Mouse (Mus musculus) CH12.LX (cell line): ENCODE data around the gene Itpr1. TPM values are rescaled to one million over a fixed set of nuclear protein-coding genes. Genes with fewer than 3 reads are reported as not detected.

Experiments
- DNase-seq: peaks from one replicate; pipeline ENCODE4 v3.0.0-alpha.2; 2013; ENCODE audit errors: extremely low read depth
- H3K27ac ChIP-seq: 2 replicates; pipeline ENCODE4 v1.5.1; 2012; ENCODE audit warnings: low read depth, mild to moderate bottlenecking, control low read depth, moderate library complexity; ENCODE audit not compliant: insufficient read depth
- H3K27me3 ChIP-seq: replicated peaks from 2 replicates; pipeline ENCODE3; 2012; ENCODE audit warnings: inconsistent platforms
- H3K36me3 ChIP-seq, 2 experiments: replicated peaks in 1 of 2; 2 replicates each; pipeline versions ENCODE3 to v1.6.1; 2012; ENCODE audit warnings: inconsistent platforms in 1 of 2, low read length in 1 of 2, mild to moderate bottlenecking in 1 of 2, mixed read lengths in 1 of 2, moderate library complexity in 1 of 2; ENCODE audit not compliant: control insufficient read depth in 1 of 2, insufficient read depth in 1 of 2
- H3K4me1 ChIP-seq, 2 experiments: 2 replicates each; pipeline ENCODE4 v1.6.1; 2012; ENCODE audit warnings: inconsistent platforms in 1 of 2, moderate library complexity in 1 of 2; ENCODE audit not compliant: insufficient read depth in 2 of 2, control insufficient read depth in 1 of 2
- H3K4me2 ChIP-seq: 2 replicates; pipeline ENCODE4 v1.6.1; 2012; ENCODE audit warnings: low read depth, mild to moderate bottlenecking, control low read depth; ENCODE audit not compliant: poor library complexity, insufficient read depth, severe bottlenecking
- H3K4me3 ChIP-seq, 3 experiments: fragments of 150-350 bp in 1 of 3; sonication (generic) in 1 of 3; replicated peaks in 1 of 3; 2 replicates each; pipeline versions ENCODE3 to v1.5.1; 2011 to 2012; ENCODE audit warnings: low read depth in 2 of 3, low read length in 2 of 3, mild to moderate bottlenecking in 2 of 3, moderate library complexity in 2 of 3, control low read depth in 1 of 3, improper control_type of control experiment in 1 of 3, inconsistent platforms in 1 of 3, mixed read lengths in 1 of 3; ENCODE audit not compliant: poor library complexity in 1 of 3
- H3K79me2 ChIP-seq: replicated peaks from 2 replicates; pipeline ENCODE4 v1.6.1; 2012; ENCODE audit warnings: mild to moderate bottlenecking, moderate library complexity; ENCODE audit not compliant: control insufficient read depth, poor library complexity, insufficient read depth, severe bottlenecking; ENCODE audit errors: extremely low read depth
- H3K9ac ChIP-seq: 2 replicates; pipeline ENCODE4 v1.6.1; 2012; ENCODE audit warnings: low read depth, mild to moderate bottlenecking, control low read depth, moderate library complexity; ENCODE audit not compliant: insufficient read depth
- H3K9me3 ChIP-seq: replicated peaks from 2 replicates; pipeline ENCODE3; 2012; ENCODE audit warnings: low read length, inconsistent platforms, mixed read lengths
- BHLHE40 ChIP-seq: IDR thresholded peaks from 2 replicates; pipeline ENCODE4 v1.6.1; 2011; ENCODE audit warnings: mild to moderate bottlenecking, low read depth, low read length, improper control_type of control experiment
- CHD1 ChIP-seq: IDR thresholded peaks from 2 replicates; pipeline ENCODE4 v1.6.1; 2012; ENCODE audit warnings: low read depth, low read length, improper control_type of control experiment, inconsistent platforms
- CHD2 ChIP-seq: IDR thresholded peaks from 2 replicates; pipeline ENCODE4 v1.6.1; 2011; ENCODE audit warnings: low read length, improper control_type of control experiment
- ELF1 ChIP-seq: IDR thresholded peaks from 2 replicates; pipeline ENCODE4 v1.6.1; 2014; ENCODE audit warnings: low read depth, mild to moderate bottlenecking, inconsistent platforms, low read length, improper control_type of control experiment
- EP300 ChIP-seq: IDR thresholded peaks from 2 replicates; pipeline ENCODE4 v1.6.1; 2011; ENCODE audit warnings: low read length, improper control_type of control experiment
- ETS1 ChIP-seq: conservative IDR thresholded peaks from 2 replicates; pipeline ENCODE4 v1.6.1; 2012; ENCODE audit warnings: low read depth, mild to moderate bottlenecking, inconsistent platforms, low read length, improper control_type of control experiment, moderate library complexity
- IRF4 ChIP-seq: IDR thresholded peaks from 2 replicates; pipeline ENCODE4 v1.6.1; 2014; ENCODE audit warnings: low read depth, mild to moderate bottlenecking, inconsistent platforms, low read length, improper control_type of control experiment
- MAFK ChIP-seq: IDR thresholded peaks from 2 replicates; pipeline ENCODE4 v1.6.1; 2011; ENCODE audit warnings: low read length, improper control_type of control experiment; ENCODE audit not compliant: insufficient replicate concordance
- MAX ChIP-seq: IDR thresholded peaks from 2 replicates; pipeline ENCODE4 v1.6.1; 2011; ENCODE audit warnings: low read length, improper control_type of control experiment
- MEF2A ChIP-seq: IDR thresholded peaks from 2 replicates; pipeline ENCODE4 v1.6.1; 2014; ENCODE audit warnings: low read depth, mild to moderate bottlenecking, inconsistent platforms, low read length, improper control_type of control experiment, borderline replicate concordance
- NRF1 ChIP-seq: IDR thresholded peaks from 2 replicates; pipeline ENCODE4 v1.6.1; 2014; ENCODE audit warnings: low read depth, mild to moderate bottlenecking, inconsistent platforms, low read length, improper control_type of control experiment, moderate library complexity
- PAX5 ChIP-seq: IDR thresholded peaks from 2 replicates; pipeline ENCODE4 v1.6.1; 2012; ENCODE audit warnings: low read length, inconsistent platforms, mixed read lengths
- POLR2A ChIP-seq: IDR thresholded peaks from 2 replicates; pipeline ENCODE4 v1.6.1; 2011; ENCODE audit warnings: low read depth, mild to moderate bottlenecking, improper control_type of control experiment, low read length
- RAD21 ChIP-seq: IDR thresholded peaks from 2 replicates; pipeline ENCODE4 v1.6.1; 2011; ENCODE audit warnings: low read depth, mild to moderate bottlenecking, low read length, improper control_type of control experiment, moderate library complexity
- SMC3 ChIP-seq: IDR thresholded peaks from 2 replicates; pipeline ENCODE4 v1.6.1; 2011; ENCODE audit warnings: low read depth, low read length, improper control_type of control experiment
- TBP ChIP-seq: conservative IDR thresholded peaks from 2 replicates; pipeline ENCODE4 v1.6.1; 2011; ENCODE audit warnings: low read depth, low read length, improper control_type of control experiment
- TCF12 ChIP-seq: IDR thresholded peaks from 2 replicates; pipeline ENCODE4 v1.6.1; 2014; ENCODE audit warnings: low read depth, mild to moderate bottlenecking, inconsistent platforms, low read length, improper control_type of control experiment
- USF2 ChIP-seq: conservative IDR thresholded peaks from 2 replicates; pipeline ENCODE4 v1.6.1; 2011; ENCODE audit warnings: low read depth, low read length, improper control_type of control experiment
- ZC3H11A ChIP-seq: IDR thresholded peaks from 2 replicates; pipeline ENCODE4 v1.6.1; 2012; ENCODE audit warnings: low read depth, mild to moderate bottlenecking, inconsistent platforms, low read length, improper control_type of control experiment
- ZKSCAN1 ChIP-seq: IDR thresholded peaks from 2 replicates; pipeline ENCODE4 v1.6.1; 2012; ENCODE audit warnings: low read depth, inconsistent platforms, low read length, improper control_type of control experiment, borderline replicate concordance
- dilution Hi-C: fragments of 300-500 bp; cut with MboI; formaldehyde crosslinking; loops from 2 replicates; pipeline ENCODE4 v1.14.3; 2020; ENCODE audit warnings: low sequenced_read_pairs; ENCODE audit not compliant: extremely low pct_unique_long_range_greater_than_20kb, extremely low pct_ligation_motif_present
- in situ Hi-C: fragments of 300-500 bp; cut with MboI; formaldehyde crosslinking; loops from 3 replicates; pipeline ENCODE4 v1.14.3; 2019; ENCODE audit warnings: low sequenced_read_pairs, low pct_ligation_motif_present, low pct_unique_long_range_greater_than_20kb, mixed read lengths
- polyA plus RNA-seq: library from polyadenylated mRNA; unstranded; fragments of >175 nt; gene quantifications from 2 replicates; pipeline ENCODE4 v1.2.1, GENCODE M21; 2012; ENCODE audit warnings: low read depth; ENCODE audit not compliant: insufficient read length
- total RNA-seq, 2 experiments: library from RNA; depleted of rRNA; stranded (reverse); fragments of 300-350 nt in 1 of 2; fragments of >200 nt in 1 of 2; gene quantifications; 2 replicates each; pipeline ENCODE4 v1.2.3; 2012 to 2014

Itpr1 gene
- total and polyA plus RNA-seq, 3 experiments: 42.8 to 73.1 (median 53.4) TPM

DNA sequence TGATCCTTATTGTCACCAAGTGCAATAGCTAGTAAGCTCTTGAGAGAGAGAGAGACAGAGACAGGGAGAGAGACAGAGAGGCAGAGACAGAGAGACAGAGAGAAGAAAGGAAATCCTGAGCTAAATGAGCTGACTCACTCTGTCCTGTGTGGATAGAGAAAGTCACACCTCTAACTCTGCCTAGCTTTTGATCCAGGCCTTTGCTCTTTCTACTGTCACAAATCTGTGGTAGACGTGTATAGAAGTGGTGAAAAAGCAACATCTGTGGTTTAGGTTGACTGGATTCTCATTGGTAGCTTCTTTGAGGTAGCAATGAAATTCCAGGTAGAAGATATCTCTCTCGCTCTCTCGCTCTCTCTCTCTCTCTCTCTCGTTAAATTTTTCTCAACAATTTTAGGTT is 322.4 kb downstream of the Itpr1 start:
- Histone ChIP-seq H3K36me3 (peaks cover 13 to 80% of the 10 kb centered on the region in 2 experiments), H3K9ac (no peak overlapping the region), H3K9me3 (no peaks in the 10 kb centered on the region), H3K4me1 (peaks cover 17 to 58% of the 10 kb centered on the region in 2 experiments), H3K4me2 (no peak overlapping the region), H3K27me3 (no peaks in the 10 kb centered on the region), H3K27ac (no peak overlapping the region), H3K79me2 (no peaks in the 10 kb centered on the region), H3K4me3 (no peak overlapping the region)
- in situ Hi-C loops: no loop called here
- no peak for DNase-seq
- dilution Hi-C loops: no loop called here
- TF ChIP-seq ZC3H11A (no peak), MAX (no peak), ETS1 (no peak), NRF1 (no peak), POLR2A (no peak), PAX5 (no peak), CHD1 (no peak), BHLHE40 (no peak), ZKSCAN1 (no peak)
- TF ChIP-seq, all 38 proteins: peak for 0

GRCm38 (mm10) chr6:108536546-108537317 is 323.8 kb downstream of the Itpr1 start:
- H3K4me1 ChIP-seq: peaks cover 10 to 50% of the 10 kb centered on the region in 2 experiments
- TF ChIP-seq ELF1 (peak; percentile 27; the same call in 1 of the 2 replicates), RAD21 (no peak; the same call in 1 of the 2 replicates), MAFK (0 out of 2 replicates have a peak, but pooled peaks have one; percentile 40), EP300 (peak; percentile 70), ETS1 (peak; percentile 64), CHD2 (0 out of 2 replicates have a peak, but pooled peaks have one; percentile 13), IRF4 (0 out of 2 replicates have a peak, but pooled peaks have one; percentile 26), TBP (no peak), BHLHE40 (peak; percentile 74; the same call in 1 of the 2 replicates), MEF2A (0 out of 2 replicates have a peak, but pooled peaks have one; percentile 61), USF2 (no peak), TCF12 (peak; percentile 44; the same call in 1 of the 2 replicates), SMC3 (no peak), POLR2A (no peak), MAX (peak; percentile 40; the same call in 1 of the 2 replicates)
- H3K27me3 ChIP-seq: no peaks in the 10 kb centered on the region
- no peaks in the 10 kb centered on the region for H3K9me3 ChIP-seq
- dilution Hi-C loops (no loop called here), in situ Hi-C loops (no loop called here)
- no peak overlapping the region for H3K9ac ChIP-seq
- H3K36me3 ChIP-seq: peaks cover 18 to 84% of the 10 kb centered on the region in 2 experiments
- H3K4me3 ChIP-seq: no peak overlapping the region
- H3K27ac ChIP-seq: no peak overlapping the region
- H3K4me2 ChIP-seq: peak overlapping the region; percentile 21; the same call in 1 of the 2 replicates
- no peaks in the 10 kb centered on the region for H3K79me2 ChIP-seq
- peak; percentile 71 for DNase-seq
